Mouse (Mus musculus): ENCODE measurements around the gene Ucn3.

Gene Ucn3

DNA sequence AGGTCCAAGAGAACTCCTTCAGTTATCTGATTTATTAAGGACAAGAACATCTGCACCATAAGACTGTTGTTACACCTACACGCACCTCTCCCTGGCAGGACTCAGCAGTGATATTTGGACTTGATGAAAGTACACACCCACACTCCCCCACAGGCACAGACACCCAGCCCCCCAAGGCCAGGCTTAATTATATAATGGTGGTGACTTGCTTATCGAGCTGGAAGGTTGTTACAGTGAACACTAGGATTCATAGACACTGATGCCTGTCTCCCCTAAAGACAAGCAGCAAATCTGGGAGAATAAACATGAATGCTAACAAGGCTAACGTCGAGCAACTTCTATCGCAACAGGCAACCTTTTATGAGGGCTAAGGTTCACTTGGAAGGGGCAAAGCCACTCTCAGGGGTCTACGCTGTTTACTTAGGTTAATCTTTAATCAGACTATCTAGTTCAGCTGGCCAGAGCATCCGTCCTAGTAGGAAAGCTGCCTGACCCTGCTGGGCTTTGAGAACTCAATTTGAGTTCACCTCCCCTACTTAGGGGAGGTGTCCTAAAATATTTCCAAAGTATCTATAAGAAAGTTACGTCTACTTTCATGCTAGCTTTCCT, 53.6 kb downstream of the Ucn3 start:
- DNase-seq = no peak
